Mouse (Mus musculus) T-cell, adult 2 months (primary cell): ENCODE results near the gene Gm37240.

ENCODE experiments used
- DNase-seq: peaks from one replicate; pipeline ENCODE4 v3.0.0; 2022; ENCODE audit warnings: low spot score

Gm37240 gene

DNA sequence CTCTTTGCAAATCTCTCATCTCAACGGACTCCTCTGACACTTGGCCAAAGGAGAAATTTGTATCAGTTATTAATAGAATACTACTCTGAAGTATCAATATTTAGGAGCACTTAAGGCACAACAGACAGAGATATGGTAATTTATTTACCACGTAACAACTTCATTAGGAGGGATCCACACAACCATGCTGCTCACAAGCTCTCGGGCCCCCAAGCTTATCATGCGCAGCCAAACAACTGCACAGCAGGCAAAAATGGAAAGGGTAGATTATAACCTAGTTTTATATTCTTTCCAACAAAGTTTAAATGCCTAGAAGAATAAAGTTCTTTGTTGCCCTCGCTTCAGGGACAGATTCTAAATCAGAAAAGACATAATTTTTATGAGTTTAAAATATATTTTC, 207.4 kb downstream of the Gm37240 start:
- no peak for DNase-seq

DNA sequence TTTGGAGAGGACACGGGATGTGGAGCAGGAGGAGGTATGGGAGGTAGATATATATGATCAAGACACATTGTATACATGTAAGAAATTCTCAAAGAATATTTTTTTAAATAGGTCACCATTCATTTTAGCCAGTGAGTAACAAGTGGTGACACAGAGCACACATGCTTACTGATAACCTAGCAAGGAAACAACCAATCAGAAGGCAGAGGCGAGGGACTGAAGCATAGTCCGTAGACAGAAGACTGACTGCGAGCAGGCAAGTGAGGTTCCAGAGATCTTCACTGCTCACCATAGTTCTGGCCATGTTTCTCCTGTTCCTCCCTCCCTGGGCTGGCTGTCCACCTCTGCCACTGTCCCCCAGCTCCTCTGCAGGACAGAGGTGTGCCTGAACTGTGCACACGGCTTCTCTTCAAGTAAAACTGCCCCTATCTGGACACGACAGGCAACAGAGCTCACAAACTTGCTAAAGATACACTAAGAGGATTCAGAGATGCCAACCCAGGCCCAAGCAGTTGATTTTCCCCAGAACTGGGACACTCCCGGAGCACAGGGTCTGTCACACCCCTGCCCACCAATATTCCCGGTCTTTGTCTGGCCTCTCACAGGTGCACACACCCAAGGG, 207.9 kb downstream of the Gm37240 start:
- DNase-seq: no peak

DNA sequence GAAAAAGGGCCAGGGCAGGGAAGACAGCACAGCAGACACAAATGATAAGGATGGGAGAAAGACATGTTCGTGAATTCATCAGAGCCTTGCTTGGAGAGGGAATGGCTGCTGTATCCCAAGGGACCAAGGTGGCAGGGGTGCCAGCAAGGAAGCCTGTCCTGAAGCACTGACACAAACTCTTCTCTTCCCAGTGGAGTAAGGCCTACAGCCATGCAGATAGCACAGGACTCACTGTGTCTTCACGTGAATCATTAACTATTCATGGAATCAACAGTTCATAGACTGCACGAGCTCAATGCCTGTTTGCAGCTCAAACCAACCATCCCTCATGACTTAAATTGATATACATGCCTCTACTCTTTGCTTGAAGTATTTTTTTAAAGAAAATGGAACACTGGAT, 209.4 kb downstream of the Gm37240 start:
- no peak for DNase-seq

DNA sequence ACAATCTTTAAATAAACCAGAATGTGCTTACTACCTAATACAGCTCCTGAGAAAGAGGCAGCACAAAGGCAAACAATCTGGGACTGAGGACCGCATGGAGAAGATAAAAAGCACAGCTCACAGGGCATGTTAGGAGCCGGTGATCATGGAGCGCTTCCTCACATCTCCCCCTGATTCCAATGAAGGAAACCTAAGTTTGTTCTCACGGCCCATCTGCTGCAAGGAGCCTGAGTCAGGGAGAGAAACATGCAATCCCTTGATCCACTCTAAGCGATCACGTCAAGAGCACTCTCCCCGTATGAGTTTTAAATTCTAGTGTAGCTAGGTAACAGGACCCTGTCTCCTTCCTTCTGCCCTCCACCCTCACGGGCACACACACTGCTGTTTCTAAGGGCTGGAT, 210.2 kb downstream of the Gm37240 start:
- no peak for DNase-seq

DNA sequence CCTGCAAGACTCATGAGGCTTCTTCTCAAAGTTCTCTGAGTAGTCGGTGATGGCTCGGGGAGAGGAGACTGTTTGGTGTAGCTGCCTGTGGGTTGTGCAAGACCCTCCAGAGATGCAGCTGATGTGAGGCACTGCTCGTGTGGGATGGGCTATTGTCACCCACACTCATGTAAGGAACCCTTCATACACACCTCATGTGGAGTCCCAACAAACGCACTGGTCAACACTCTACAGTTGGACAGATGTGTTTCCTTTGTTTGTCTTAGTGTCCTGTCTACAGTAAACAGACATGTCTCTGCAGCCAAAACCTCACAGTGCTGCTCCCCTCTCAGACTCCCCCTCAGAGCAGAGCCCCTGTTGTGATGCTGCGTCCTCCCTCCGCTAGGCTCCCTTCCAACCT, 217.5 kb downstream of the Gm37240 start:
- no peak for DNase-seq

DNA sequence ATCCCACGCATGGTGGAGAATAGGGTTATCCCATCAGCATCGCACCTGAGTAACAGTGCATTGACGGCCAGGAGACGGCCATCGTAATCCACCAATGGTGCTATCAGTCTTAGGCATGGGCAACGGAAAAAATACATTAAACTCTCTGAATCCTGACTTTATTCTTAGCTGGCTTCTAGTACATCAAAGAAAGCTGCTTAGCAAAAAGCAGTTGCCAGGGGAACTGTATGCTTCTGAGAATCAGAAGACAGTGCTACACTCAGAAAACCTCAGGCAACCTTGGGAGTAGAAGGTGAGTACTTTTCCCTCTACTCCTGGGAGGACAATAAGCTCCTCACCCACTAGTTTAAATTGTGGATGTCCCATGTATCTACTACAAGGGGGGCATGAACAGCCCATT, 219.6 kb downstream of the Gm37240 start:
- no peak for DNase-seq

DNA sequence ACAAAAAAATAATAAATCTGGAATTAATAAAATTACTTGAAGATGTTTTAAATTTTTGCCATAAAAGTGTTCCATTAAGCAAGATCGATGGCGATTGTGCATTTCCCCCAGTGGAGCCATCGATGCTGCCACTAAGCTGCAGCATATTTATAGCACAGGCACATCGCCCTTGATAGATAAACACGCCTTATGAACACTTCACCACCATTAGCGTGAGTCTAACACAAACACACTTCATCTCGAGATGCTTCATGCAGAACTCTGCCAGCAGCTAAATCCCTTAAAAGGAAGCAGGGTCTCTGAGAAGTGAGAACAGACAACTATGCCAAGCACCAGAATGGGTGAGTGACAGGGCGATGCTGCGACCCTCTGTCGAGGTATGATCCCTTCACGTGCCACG, 220.6 kb downstream of the Gm37240 start:
- DNase-seq: no peak

DNA sequence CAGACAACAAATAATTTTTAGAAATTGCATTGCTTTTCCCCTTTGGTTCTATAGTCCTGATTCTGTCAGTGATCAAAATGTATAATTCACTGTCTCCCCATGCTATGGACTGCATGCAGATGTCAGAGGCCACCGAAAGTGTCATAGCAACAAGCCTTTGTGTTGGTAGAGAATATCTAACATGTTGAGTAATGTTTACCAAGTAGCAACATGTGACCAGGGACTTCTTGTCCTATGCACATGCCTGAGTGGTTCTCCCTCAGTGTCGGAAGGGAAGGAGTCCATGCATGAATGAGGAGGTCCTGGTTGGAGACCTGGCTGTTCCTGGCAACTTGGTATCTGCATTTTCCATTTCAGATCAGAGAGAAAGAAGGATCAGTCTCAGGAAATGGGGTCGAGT, 221.2 kb downstream of the Gm37240 start:
- DNase-seq: no peak

DNA sequence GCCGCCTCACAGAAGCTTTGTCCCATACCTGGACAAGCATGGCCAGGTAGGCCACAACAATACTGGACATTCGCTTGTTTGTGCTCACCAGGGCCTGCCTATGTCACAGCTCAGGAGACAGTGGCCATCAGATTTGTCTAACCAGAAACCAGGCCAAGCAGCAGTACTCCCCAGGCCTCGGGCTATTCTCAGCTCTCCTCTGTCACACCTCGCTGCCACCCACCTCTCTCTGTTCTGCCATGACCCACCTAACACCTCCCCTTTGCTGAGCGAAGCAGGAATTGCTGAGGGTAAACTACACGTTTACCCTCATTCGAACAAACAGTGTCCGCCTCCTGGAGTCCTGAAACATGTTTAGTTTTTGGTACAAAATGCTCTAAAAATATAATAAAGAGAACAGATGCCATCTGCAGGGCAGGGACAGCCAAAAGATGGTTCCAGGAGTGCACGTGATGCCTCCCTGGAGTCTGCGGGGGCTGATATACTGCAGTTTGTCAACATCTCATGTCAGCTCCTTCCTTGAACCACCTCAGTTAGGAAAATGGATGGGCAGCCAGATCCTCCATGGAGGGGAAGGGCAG, 222.6 kb downstream of the Gm37240 start:
- no peak for DNase-seq

DNA sequence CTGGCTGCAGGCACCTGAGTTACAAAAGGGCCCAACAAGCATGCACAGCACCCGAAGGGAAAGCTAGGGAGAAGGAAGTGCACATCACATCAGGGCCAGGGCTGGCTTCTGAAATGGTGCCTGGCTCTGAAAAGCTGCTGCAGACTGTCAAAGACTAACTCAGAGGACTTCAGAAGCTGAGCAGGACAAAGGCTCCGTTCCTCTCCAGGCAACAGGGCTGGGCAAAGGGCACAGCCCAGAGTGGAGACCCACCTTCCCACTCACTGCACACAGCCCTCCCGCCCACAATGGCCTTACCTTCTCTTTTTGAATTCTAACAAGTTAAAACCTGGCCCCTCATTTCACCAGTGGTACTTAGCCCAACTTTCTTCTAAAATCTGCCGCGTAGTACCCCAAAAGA, 223.5 kb downstream of the Gm37240 start:
- no peak for DNase-seq

DNA sequence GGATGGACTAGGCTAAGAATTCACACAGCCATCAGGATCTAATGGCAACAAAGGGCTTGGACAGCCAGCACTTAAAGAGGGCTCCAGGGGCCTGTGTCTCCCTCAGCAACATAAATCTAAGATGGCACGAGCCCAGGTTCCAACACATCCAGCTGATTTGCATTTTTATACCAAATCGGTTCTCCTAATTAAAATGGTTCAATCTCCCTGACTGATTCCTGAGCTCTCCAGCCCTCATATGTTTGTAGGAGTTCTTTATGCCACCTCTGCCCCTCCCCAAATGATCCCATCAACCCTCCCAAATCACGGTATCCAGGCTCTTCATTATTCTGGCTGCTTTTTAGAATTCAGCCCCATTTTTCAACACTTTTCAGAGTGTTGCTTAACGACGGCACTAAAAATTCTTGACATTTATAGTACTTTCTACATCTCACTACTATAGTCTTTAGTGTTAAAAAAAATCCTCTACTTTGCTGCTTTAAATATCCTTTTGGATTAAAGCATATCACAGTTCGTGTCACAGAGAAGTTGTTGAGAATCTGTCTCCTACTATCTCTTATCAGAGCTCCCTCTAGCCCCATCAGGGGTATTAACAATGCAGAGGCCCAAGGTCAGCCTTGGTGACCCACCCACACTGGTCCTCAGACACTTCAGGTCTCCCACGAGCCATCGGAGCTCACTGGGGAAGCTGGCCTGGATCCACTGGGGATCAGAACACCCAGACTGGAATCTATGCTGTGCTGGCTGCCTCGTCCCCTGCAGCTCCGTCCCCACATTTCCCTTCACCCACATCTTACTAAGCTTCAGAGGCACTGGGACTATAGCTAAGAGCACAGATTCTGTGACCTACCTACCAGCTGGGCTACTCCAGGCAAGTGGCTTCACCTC, 225.1 kb downstream of the Gm37240 start:
- DNase-seq: no peak

DNA sequence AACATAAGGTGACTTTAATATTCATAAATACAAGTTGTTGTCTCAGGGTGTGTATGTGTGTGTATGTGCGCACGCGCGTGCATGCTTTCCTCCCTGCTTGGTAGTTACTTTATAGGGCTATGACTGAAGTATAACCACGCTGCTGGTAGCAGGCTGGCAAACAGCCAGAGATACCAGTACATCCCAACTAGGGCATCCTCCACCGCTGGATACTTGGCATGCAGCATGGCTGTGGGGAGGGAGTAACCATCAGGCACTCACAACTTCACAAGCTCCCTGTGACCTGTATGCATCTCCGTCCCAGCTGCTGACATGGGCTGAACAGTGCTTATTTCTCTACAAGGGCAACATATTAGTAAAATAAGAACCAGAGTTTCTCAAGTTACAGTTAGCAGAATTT, 227.6 kb downstream of the Gm37240 start:
- DNase-seq: no peak

DNA sequence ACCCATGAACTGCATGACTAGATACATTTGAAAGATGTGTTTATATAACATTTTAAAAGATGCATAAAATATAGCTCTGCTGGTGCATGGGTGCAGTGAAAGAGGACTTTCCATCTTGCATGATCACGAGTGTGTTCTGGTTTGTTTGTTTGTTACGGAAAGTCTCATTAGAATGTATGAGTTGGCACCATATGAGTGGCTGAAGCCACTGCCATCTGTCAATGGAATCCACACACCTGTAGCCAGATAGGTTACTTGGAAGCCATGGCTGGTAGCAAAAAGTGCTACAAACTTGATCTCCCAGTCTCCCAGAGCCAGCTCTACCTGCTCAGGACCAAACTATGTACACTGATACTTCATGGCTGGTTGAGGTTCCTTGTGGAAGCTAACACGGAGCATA, 231.8 kb downstream of the Gm37240 start:
- no peak for DNase-seq

DNA sequence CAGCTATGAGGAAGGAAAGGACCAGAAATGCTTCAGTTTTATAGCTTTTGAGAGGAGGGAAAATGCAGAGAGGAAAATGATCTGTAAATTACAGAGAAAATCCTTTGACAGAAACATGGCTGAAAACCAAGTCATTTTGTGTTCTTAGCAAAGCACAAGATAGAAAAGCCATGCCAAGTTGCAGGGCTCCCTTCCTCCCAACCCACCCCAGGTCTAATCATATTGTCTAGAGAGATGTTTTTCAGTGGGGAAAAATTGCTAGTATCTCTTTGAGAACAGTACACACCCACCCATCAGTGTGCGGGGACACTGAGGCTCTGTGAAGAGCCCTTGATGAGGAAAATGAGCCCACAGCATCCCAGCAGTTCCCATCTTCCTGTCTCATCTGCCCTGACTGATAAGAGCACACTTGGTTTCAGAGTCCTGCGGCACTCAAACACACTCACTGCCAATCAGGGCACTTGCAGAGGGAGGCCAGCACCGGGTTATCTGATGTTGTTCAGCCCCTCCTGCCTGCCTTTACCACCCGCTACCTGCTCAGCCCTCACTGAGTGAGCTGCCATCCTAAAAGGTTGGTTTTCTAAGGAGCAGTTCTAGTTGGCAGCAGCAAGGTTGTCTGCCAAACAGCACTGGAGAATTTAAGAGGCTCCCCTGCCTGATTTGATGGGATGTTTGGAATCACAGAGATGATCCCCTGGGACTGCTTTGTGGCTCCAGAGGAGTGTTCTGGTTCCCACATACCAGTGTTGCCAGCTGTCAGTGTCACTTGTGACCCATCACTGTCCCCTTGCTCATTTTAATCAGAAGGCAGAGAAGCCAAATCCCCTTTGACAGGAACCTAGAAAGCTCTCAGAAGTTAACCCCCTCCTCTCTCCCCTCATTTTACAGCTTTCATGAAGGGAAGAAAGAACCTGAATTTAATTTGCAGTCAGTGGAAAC, 234.3 kb downstream of the Gm37240 start:
- DNase-seq: no peak

DNA sequence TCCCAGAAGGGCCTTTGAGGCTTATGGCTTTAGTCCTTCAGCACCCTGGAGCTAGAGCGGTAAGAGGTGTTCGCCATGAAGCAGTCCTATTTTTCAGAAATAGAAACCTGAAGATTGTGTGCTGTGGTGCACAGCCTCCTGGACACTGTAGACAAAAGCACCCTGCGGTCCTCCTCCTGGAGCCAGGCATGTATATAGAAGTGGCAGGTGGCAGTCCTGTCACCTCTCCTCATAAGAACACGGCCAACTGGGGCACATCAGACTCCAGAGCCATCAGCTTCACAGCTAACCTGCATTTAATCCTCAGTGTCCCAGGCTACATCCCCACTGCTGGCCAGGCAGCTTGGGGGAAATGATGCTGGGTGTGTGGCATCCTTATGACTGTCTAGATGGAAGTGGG, 238.1 kb downstream of the Gm37240 start:
- DNase-seq: no peak

DNA sequence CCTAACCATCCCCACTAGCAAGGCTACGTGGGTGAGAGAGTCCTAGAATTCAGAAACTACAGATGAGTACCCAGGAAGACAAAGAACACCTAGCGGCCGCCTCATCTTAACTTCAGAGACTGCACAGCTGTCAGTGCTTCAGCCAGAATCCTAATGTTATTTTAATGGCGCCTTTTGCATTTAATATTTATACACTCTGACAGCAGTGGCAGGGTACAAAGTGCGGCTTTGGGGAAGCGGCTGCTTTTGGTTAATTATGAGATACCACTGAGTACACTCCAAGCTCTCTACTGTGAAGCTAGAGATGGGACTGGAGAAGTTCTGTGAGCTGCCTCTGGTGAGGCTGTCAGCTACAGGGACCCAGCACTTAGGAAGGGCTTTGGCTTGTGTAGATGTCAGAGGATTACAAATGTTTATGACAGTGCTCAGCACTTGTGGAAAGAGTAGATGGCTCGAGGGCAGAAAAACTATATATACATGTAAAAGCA, 241.8 kb downstream of the Gm37240 start:
- DNase-seq: no peak

DNA sequence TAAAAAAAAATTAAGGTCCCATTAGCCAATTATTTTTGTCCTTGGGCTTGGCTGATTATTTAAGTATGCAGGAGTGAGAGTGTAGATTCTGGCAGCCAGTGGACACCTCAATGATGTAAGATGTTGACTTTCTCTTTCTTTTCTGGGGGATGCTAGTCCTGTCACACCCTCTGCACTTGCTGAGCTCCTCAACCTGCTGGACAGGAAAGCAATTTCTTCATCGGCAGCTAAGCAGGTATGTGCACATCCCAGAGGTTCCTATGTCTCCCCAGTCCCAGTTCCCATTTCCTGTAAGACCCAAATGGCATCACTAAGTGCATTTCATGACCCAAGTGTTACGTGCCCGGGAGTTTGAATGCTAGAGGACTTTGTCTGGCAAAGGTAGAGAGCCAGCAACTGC, 242.5 kb downstream of the Gm37240 start:
- no peak for DNase-seq

DNA sequence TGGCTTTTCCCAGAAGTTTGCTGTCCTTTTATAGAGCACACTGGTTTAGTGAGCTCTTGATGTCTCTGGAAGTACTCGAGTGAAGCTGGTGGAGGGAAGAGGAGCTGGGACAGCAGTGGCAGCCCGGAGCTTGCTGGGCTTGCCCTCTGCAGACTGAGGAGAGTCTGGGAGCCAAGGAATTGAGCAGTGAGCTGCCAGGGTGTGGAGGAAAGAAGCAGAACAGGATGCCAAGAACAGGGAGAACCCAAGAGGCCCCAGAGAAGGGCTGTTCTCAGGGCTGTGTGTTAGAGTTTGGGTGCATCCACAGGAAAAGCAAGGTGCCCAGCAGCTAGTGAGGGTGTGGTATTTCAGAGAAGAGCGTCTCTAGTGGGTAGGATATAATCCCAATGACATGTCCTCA, 245.6 kb downstream of the Gm37240 start:
- DNase-seq: no peak

DNA sequence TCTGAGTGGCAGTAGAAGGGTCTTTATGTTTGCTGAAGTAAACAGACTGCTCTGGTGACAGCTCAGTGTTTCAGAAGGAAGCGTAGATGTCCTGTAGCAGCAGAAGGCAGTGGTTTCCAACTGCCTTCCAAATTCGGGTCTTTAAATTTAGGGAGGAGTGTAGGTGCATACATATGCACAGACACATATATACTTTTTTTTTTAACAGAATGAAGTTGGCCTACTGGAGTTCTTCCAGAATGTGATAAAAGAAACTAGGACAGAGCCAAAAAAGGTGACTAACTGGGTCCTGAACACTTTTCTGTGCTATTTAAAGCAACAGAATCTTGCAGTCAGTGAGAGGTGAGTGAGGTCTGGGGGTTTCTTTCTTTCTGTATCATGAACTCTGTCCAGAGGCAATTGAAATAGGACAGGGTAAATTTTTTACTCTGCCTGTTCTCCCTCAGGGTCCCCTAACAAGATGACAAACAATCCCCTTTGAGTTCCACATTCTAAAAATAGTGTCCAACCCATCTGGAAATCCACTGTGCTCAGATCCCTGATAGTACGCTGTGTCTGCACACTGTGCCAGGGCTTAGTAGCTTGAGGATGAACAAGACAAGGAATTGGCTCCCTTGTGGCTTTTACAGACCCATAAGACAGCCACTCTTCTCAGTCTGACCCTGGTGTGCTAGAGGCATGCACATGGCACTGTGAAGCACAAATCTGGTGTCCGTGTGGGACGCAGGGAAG, 250.4 kb downstream of the Gm37240 start:
- no peak for DNase-seq

DNA sequence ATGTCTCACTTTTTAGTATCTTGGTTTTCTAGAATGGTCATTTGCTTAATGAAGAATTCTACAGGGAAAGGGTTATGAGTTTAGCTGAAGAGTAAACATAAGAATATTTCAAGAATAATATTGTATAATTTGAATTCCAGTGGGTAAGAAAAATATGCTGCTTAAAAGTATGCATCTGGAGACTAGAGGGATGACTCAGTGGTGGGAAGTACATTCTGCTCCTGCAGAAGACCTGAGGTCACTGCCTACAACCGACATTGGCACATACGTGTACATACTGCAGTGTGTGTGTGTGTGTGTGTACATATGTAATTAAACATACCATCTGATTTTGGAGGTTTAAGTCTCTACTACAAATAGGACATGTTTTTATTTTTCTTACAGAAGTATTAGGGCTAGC, 251.7 kb downstream of the Gm37240 start:
- no peak for DNase-seq

DNA sequence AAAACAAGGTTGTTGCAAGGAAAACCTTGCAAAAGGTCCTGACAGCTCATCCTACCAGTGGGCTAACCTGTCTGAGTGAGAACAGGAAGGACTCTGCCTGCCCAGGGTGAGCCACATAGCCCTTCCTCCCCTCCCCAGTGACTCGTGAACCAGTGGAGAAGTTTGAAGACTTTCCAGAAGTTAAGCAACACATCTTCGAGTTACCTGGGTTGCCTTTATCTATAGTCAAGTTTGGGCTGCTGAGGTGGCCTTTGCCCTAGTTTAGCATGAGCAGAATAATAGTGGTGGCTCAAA, 252.2 kb downstream of the Gm37240 start:
- no peak for DNase-seq
